Mouse (Mus musculus): ENCODE measurements at regions not wholly inside any gene's neighbourhood (a gene's known extent, or its start where the extent isn't known, plus 50 kb on each side); places are given as distances from the start of the nearest gene placed in this dataset.

DNA sequence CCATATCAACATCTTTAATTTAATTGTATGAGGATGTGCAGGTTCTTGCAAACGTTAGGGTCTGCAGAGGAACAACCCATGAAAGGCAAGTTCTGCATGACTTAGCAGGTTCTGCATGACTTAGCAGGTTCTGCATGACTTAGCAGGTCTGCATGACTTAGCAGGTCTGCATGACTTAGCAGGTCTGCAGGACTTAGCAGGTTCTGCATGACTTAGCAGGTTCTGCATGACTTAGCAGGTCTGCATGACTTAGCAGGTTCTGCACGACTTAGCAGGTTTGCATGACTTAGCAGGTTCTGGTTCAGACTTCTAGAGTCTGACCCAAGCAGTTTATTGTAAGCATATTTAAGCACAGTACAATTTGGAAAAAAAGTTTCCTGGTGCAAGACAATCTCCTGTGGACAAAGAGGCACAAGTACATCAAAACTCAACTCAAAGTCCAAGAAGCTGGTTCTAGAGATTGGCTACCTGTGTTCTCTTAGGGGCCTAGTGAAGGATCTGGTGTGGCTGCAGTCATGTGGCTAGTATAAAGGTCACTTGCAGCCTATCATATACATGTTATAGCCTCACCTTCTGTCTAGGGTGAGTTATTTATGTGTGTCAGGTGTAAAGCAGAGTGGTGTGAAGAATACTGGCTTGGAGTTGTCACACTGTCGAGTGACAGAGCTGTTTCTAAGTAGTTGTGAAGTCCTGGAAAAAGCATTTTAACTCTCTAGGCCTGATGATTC lies 50.5 kb upstream of the Prdx6 start:
- DNase-seq (ENCODE audit: low read depth, low spot score) = no peak

DNA sequence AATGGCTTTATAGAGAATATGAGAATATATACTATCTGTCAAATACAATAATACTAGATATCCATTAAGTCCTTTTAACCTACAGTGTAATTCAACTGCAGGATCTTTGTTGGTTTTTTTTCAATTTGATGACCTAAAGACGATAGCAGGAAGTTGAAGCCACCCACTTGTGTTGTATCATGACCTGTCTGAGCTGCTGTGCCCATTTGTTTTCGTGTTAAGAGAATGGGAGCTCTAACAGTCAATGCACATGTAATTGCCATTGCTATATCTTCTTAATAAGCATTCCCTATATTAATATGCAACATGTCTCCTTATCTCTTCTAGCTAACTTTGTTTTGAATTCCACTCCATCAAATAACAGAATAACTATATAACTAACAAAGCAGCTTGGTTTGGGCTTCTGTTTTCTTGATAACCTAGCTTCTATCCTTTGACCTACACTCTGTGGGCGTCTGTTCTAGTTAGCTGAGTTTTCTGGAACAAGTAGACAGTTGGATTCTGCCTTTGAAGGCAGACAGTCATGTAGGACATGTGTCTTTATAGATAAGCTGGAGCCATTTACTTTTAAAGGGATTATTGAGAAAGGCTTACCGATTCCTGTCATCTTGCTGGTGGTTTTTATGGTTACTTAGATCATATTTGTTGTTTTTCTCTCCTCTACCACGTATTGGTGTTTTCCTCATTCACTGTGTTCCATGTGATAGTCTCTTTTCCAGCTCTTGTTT lies 55.9 kb upstream of the Prdx6 start:
- no peak for DNase-seq (ENCODE audit: low read depth, low spot score)

DNA sequence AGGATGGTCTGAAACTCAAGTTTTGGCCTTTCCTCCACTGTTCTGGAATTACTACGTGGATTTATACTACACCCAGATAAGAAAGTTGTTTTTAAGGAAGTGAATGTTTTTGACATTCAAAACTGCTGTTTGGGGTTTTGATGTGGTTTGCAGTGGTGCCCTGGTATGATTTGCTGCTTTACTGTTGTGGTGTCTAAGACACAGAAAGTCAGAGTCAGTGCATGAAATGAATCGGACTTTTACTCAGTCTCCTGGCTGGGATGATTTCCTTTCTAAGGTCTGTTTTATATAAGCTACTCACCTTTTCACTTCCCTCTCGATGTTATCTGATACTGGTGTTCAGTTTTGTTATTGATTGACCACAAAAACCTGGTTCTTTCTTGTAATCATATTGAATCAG lies 58.2 kb upstream of the Prdx6 start:
- DNase-seq (ENCODE audit: low read depth, low spot score) = no peak

DNA sequence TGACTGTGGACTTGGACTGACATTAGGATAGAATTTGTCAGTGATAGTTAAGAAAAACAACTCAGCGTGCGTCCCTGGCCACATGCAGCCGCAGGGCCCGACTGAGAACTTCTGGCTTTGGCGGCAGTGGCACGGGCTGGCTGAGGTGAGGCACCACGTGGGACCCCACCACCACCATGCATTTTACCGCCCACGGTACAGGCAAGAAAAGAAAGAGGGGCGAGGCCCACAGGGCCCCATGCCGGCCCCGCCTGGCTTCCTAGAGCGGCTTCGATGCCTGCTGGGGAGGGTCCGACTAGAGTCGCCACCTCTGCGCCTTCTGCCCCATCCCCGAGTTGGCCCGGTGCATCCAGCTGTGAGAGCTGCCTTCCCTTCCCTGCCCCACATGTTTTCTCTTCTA lies 63.1 kb upstream of the Prdx6 start:
- no peak for DNase-seq (ENCODE audit: low read depth, low spot score)

DNA sequence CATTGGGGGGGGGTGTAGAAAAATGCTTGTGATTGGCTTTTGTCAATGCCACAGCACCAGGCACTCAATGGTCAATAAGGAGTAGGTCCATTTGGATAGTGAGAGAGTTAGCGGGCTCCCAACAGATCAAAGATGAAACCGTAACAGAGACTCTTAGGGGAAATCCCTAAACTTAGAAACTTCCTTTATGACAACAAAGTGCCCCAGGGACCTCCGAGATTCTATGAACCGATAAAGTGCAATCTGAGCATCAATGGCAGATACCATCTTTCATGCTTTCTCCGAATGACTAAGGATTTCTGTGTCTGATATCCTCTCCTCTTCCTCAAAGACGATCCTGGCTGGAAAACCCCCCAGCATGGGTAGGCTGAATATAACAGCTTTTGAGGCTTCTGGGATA lies 70.7 kb upstream of the Prdx6 start:
- DNase-seq (ENCODE audit: low read depth, low spot score) = no peak

DNA sequence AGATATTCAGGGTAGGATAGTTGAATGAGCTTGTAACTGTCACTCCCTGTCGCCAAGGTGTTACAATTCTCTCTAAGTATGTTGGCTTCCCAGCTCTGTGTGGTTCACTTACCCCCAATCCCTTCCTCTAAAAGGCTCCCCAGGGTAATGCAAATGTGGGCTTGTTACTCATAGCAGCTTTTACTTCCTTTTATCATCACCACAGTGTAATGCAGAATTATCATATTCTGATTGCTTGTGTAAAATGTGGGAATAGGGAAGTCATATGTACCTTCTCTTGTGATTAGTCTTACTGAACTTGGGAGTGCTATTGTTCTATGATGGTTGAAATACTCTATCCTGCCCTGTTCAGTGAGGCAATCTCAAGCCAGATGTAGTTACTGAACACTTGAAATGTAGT lies 66.0 kb upstream of the Tnfsf4 start:
- DNase-seq (ENCODE audit: low read depth, low spot score) = no peak

DNA sequence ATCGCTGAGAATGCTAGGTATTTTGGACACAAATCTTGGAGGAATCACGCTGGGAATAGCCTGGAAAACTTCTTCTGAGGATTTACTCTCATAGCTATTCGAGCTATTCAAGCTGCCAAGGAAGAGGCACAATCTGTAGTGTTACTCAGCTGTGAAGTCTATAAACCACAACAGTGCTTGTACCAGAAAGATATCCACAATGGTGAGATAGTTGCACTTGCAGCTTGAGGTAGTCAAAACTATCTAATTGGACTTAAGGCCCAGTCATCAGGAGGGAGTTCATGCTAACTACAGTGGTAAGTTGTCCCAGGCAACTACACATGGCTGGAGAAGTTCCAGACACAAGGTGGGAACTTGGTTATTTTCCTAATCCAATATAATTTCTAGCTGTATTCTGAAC lies 62.1 kb upstream of the Tnfsf4 start:
- DNase-seq (ENCODE audit: low read depth, low spot score) = peak; percentile 2

DNA sequence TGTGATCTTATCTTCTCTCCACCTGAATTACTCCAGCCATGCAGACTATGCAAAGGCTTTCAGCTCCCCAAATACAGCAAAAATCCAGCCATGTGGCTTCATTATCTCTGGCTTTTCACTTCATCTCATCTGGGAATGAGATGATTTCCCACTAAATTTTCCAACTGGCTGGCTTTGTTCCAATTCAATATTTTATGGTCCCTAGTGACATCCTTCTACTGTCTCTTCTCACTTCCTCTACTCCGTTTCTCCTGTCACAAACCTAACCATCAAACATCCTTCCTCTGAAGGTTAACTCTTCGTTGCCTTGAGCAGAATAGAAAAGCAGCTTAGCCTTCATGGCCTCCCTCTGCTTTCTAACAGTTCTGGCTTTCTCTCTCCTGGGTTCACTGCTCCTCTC lies 50.1 kb upstream of the Tnfsf4 start:
- DNase-seq (ENCODE audit: low read depth, low spot score) = no peak

All from brain, adult 2 months (tissue).